Mouse (Mus musculus): ENCODE measurements at regions not wholly inside any gene's neighbourhood (a gene's known extent, or its start where the extent isn't known, plus 50 kb on each side); places are given as distances from the start of the nearest gene placed in this dataset.

DNA sequence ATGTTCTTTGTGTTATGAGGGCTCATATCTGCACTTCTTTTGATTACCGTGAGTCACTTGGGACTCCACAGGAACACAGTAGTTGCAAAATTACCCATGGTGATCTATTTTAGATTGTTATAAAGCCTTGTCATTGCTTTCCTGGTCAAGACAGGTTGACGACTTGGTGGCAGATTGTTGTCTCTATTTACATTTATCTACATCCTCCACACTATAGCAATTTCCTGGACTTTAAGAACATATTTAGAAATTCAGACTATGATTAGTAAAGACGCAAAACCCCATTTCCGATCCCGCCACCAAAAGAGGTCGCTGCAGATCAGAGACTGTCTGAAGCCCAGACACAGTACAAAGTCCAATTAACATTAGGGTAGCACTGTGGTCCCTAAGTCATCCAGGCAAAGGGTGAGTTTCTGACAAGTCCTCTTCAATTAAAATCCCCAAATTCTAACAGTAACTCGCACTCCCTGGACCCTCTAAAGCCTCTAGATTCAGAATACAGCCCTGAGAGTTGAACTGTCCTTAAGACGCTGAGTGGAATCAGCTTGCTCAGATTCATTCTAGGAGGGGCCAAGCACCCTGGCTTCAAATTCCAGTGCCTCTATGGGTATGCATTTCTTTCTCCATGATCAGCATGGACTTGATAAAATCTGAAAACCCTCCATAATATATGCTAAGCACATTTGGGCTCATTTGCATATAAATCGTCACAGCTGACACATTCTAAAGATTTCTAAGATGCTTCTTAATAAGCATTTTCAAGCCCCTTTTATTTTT is 461.9 kb upstream of the BC052040 start:
- ATAC-seq (ENCODE audit: insufficient read depth, low FRiP score): no peak
- Histone ChIP-seq H3K27ac (ENCODE audit: low read length) (no peak overlapping the region), H3K9ac (ENCODE audit: low read length) (no peak overlapping the region), H3K4me3 (replicated peaks; ENCODE audit: low read length) (no peak overlapping the region), H3K9me3 (replicated peaks; ENCODE audit: control insufficient read depth, low read length) (no peaks in the 10 kb centered on the region), H3K27me3 (ENCODE audit: control insufficient read depth, insufficient read depth, low read length) (no peaks in the 10 kb centered on the region), H3K4me1 (ENCODE audit: control insufficient read depth, insufficient read depth, low read length) (no peaks in the 10 kb centered on the region), H3K36me3 (ENCODE audit: control insufficient read depth, insufficient read depth, low read length) (no peaks in the 10 kb centered on the region), H3K4me2 (ENCODE audit: low read depth, low read length) (no peak overlapping the region)
- 78% methylated on average over 9 of the region's 9 CpGs for WGBS

DNA sequence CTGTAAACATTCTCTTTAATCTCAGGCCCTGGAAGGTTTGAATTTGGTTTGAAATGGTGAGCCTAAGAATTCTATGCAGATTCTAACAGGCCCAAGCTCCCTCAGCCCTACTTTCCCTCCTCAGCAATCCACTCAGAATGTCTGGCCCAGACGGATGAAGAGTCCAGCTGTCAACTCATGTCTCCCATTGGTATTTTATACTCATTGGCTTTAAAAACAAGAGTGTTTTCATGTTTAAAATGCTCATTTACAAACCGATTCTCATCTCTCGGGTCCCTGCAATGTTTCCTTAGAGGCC is 461.4 kb upstream of the BC052040 start:
- Histone ChIP-seq H3K4me1 (ENCODE audit: control insufficient read depth, insufficient read depth, low read length) (no peaks in the 10 kb centered on the region), H3K9ac (ENCODE audit: low read length) (no peak overlapping the region), H3K27ac (ENCODE audit: low read length) (no peak overlapping the region), H3K9me3 (replicated peaks; ENCODE audit: control insufficient read depth, low read length) (no peaks in the 10 kb centered on the region), H3K4me3 (replicated peaks; ENCODE audit: low read length) (no peak overlapping the region), H3K4me2 (ENCODE audit: low read depth, low read length) (no peak overlapping the region), H3K36me3 (ENCODE audit: control insufficient read depth, insufficient read depth, low read length) (no peaks in the 10 kb centered on the region), H3K27me3 (ENCODE audit: control insufficient read depth, insufficient read depth, low read length) (no peaks in the 10 kb centered on the region)
- ATAC-seq (ENCODE audit: insufficient read depth, low FRiP score): no peak
- WGBS: 72% methylated on average over 3 of the region's 3 CpGs

DNA sequence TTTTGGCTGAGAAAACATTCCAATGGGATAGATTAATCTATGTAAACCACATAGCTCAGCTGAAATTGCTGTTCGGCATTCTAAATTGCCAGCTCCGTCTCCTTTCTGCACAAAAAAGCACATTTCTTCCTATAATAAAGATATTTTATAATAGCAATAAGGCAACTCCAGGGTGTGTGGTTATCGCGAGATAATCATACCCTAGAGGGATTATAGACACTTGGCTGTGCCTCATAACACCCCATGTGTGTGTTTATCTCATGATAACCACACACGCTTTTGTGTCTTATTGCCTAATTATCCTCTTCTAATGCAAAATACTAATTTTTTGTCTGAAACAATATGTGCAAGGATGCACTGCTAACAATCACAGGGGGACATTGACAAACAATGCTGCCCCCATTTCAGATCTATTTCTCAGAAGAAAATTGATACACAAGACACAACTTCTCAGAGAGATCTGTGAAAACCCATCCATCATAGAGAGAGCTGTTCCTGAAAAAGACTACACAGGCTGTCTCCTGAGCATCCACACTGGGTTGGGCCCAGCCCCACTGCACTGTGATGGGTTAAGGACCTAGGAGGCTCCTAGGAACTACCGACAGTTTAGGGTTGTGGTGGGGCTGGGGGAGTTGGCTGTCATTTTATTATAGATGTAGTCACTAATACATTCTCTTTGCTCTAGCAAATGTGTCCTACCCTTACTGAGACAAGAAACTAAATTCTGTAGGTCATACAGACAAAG is 454.7 kb upstream of the BC052040 start:
- no peaks in the 10 kb centered on the region for H3K27me3 ChIP-seq (ENCODE audit: control insufficient read depth, insufficient read depth, low read length)
- no peaks in the 10 kb centered on the region for H3K36me3 ChIP-seq (ENCODE audit: control insufficient read depth, insufficient read depth, low read length)
- no peak overlapping the region for H3K9ac ChIP-seq (ENCODE audit: low read length)
- H3K9me3 ChIP-seq (replicated peaks; ENCODE audit: control insufficient read depth, low read length): no peaks in the 10 kb centered on the region
- no peak overlapping the region for H3K4me3 ChIP-seq (replicated peaks; ENCODE audit: low read length)
- H3K27ac ChIP-seq (ENCODE audit: low read length): no peak overlapping the region
- H3K4me1 ChIP-seq (ENCODE audit: control insufficient read depth, insufficient read depth, low read length): no peaks in the 10 kb centered on the region
- 79% methylated on average over 6 of the region's 6 CpGs for WGBS
- no peak overlapping the region for H3K4me2 ChIP-seq (ENCODE audit: low read depth, low read length)
- no peak for ATAC-seq (ENCODE audit: insufficient read depth, low FRiP score)

DNA sequence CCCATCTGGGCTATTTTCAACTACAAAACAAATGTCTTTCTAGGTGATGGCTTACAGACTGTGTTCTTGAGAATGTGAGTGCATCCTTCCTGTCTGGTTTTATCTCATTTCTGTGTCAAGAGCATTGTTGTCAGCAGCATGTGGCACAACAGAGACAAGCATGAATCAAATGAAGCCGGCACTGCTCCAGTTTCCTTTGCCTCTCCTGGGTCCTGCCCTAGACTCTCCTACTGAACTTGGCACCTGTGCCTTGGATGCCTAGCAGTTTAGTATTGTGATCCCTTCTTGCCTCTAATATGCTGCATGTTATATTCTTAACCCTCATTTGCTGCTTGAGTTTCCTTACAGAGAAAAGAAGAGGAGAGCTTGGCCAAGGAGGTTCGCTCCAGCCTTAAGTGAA is 449.8 kb upstream of the BC052040 start:
- Histone ChIP-seq H3K27ac (ENCODE audit: low read length) (no peak overlapping the region), H3K27me3 (ENCODE audit: control insufficient read depth, insufficient read depth, low read length) (no peaks in the 10 kb centered on the region), H3K9ac (ENCODE audit: low read length) (no peak overlapping the region), H3K4me3 (replicated peaks; ENCODE audit: low read length) (no peak overlapping the region), H3K4me2 (ENCODE audit: low read depth, low read length) (no peak overlapping the region), H3K4me1 (ENCODE audit: control insufficient read depth, insufficient read depth, low read length) (no peaks in the 10 kb centered on the region), H3K9me3 (replicated peaks; ENCODE audit: control insufficient read depth, low read length) (no peaks in the 10 kb centered on the region), H3K36me3 (ENCODE audit: control insufficient read depth, insufficient read depth, low read length) (no peaks in the 10 kb centered on the region)
- no peak for ATAC-seq (ENCODE audit: insufficient read depth, low FRiP score)
- WGBS: 67% methylated on average over 2 of the region's 2 CpGs

DNA sequence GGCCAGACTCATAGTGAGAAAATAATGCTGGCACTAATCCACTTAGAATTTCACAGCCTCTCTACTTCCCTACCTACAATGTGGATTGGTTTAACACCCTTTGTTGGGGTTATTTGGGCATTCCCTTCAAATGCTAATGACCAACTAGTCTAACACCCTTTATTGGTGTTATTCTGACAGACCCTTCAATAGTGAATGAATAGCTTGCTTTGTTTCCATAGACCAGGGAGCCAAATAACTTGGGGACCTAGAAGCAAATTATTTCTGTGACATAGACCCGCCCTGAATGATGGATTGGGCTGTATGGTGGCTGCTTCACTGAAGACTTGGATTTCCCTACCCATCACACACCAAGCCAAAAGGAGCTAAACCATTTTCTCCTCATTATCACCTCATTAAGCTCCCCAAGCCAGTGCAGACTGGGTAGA is 449.3 kb upstream of the BC052040 start:
- 44% methylated on average over 1 of the region's 1 CpGs for WGBS
- no peak for ATAC-seq (ENCODE audit: insufficient read depth, low FRiP score)
- no peaks in the 10 kb centered on the region for H3K36me3 ChIP-seq (ENCODE audit: control insufficient read depth, insufficient read depth, low read length)
- H3K4me3 ChIP-seq (replicated peaks; ENCODE audit: low read length): no peak overlapping the region
- H3K27ac ChIP-seq (ENCODE audit: low read length): no peak overlapping the region
- no peaks in the 10 kb centered on the region for H3K4me1 ChIP-seq (ENCODE audit: control insufficient read depth, insufficient read depth, low read length)
- H3K9ac ChIP-seq (ENCODE audit: low read length): no peak overlapping the region
- no peak overlapping the region for H3K4me2 ChIP-seq (ENCODE audit: low read depth, low read length)
- H3K9me3 ChIP-seq (replicated peaks; ENCODE audit: control insufficient read depth, low read length): no peaks in the 10 kb centered on the region
- no peaks in the 10 kb centered on the region for H3K27me3 ChIP-seq (ENCODE audit: control insufficient read depth, insufficient read depth, low read length)

DNA sequence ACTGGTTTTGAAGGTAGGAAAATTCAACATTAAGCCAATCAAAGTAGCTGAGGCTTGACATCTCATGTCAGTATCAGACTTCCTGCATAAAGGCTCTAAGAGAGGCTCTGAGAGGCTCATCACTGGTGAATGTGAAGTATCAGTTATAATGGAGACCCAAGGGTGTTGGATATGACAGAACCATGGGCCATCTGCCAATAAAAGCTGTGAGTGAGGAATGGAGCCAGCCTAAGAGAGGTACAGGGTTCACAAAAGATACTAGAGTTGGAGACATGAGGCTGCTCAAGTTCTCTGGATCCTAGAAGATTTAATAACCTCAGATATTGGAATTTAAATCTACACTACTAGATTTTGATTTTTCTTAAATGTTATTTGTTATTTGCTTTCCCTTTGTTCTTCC is 440.1 kb upstream of the BC052040 start:
- no peak overlapping the region for H3K4me2 ChIP-seq (ENCODE audit: low read depth, low read length)
- no peak overlapping the region for H3K27ac ChIP-seq (ENCODE audit: low read length)

DNA sequence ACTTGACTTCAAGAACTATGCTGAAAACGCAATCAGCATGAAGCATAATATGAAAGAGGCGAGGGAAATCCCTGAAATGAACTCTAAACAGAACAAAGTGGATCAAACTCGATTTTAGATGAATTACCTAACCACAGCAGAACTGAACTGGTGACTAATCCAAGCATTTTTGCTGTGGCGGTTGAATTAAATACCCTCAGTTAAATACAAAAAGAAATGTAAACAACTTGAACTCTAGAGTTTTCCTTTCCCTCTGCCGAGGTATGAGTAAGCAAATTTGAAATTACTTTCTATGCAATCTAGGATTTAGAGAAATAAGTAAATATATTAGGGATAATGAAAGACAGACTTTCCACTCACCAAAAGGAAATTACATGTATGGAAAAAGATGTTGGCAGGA is 409.4 kb upstream of the BC052040 start:
- H3K4me2 ChIP-seq (ENCODE audit: low read depth, low read length): no peak overlapping the region
- H3K27ac ChIP-seq (ENCODE audit: low read length): no peak overlapping the region
- H3K9ac ChIP-seq (ENCODE audit: low read length): no peak overlapping the region
- no peaks in the 10 kb centered on the region for H3K27me3 ChIP-seq (ENCODE audit: control insufficient read depth, insufficient read depth, low read length)
- no peak for ATAC-seq (ENCODE audit: insufficient read depth, low FRiP score)
- H3K9me3 ChIP-seq (replicated peaks; ENCODE audit: control insufficient read depth, low read length): no peaks in the 10 kb centered on the region
- no peaks in the 10 kb centered on the region for H3K36me3 ChIP-seq (ENCODE audit: control insufficient read depth, insufficient read depth, low read length)
- no peak overlapping the region for H3K4me3 ChIP-seq (replicated peaks; ENCODE audit: low read length)
- H3K4me1 ChIP-seq (ENCODE audit: control insufficient read depth, insufficient read depth, low read length): no peaks in the 10 kb centered on the region
- WGBS: 38% methylated on average over 5 of the region's 5 CpGs

More for the DNA sequence above, 440.1 kb upstream of the BC052040 start:
- Histone ChIP-seq H3K27me3 (ENCODE audit: control insufficient read depth, insufficient read depth, low read length) (no peaks in the 10 kb centered on the region), H3K4me3 (replicated peaks; ENCODE audit: low read length) (no peak overlapping the region), H3K36me3 (ENCODE audit: control insufficient read depth, insufficient read depth, low read length) (no peaks in the 10 kb centered on the region; the same call in 1 of the 2 replicates), H3K9me3 (replicated peaks; ENCODE audit: control insufficient read depth, low read length) (no peaks in the 10 kb centered on the region), H3K9ac (ENCODE audit: low read length) (no peak overlapping the region), H3K4me1 (ENCODE audit: control insufficient read depth, insufficient read depth, low read length) (no peaks in the 10 kb centered on the region)
- ATAC-seq (ENCODE audit: insufficient read depth, low FRiP score): no peak

DNA sequence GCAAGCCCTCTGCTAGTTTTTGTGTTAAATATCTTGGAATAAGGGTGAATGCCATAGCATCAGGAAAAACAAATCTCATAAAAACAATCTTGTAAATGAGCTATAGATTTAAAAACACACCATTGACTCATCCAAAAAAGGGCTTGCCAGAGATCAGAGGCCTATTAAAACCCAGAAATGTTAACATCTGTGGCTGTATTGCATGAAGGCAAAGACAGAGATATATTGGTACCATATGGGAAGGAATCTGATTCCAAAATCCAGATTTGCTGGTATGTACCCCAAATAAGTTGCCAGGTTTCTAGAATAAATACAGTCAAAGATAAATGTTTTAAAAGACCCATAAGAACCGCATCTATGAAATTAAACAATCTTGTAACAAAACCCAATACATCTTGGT is 404.4 kb upstream of the BC052040 start:
- 65% methylated on average over 1 of the region's 1 CpGs for WGBS
- H3K4me3 ChIP-seq (replicated peaks; ENCODE audit: low read length): no peak overlapping the region

DNA sequence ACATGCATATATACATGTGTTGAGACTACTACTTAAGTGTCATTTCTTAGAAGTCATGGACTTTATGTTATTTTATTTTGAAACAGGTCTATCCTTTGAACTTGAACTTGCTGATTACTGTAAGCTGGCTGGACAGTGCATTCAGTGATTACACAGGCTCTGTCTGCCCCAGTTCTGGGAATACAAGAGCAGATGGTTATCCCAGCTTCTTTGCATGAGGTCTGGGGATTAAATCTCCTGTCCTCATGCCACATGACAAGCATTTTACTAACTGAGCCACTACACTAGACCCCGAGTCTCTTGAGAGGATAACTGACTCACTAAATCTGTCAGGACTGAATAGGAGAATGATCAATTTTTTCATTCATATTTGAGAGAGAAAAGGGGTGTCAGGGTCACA is 403.6 kb upstream of the BC052040 start:
- Histone ChIP-seq H3K4me2 (ENCODE audit: low read depth, low read length) (no peak overlapping the region), H3K36me3 (ENCODE audit: control insufficient read depth, insufficient read depth, low read length) (no peaks in the 10 kb centered on the region), H3K4me3 (replicated peaks; ENCODE audit: low read length) (no peak overlapping the region), H3K4me1 (ENCODE audit: control insufficient read depth, insufficient read depth, low read length) (no peaks in the 10 kb centered on the region), H3K27me3 (ENCODE audit: control insufficient read depth, insufficient read depth, low read length) (no peaks in the 10 kb centered on the region), H3K9ac (ENCODE audit: low read length) (no peak overlapping the region), H3K9me3 (replicated peaks; ENCODE audit: control insufficient read depth, low read length) (no peaks in the 10 kb centered on the region), H3K27ac (ENCODE audit: low read length) (no peak overlapping the region)
- ATAC-seq (ENCODE audit: insufficient read depth, low FRiP score): no peak
- 57% methylated on average over 1 of the region's 1 CpGs for WGBS

More for the DNA sequence above, 404.4 kb upstream of the BC052040 start:
- Histone ChIP-seq H3K9ac (ENCODE audit: low read length) (no peak overlapping the region), H3K27me3 (ENCODE audit: control insufficient read depth, insufficient read depth, low read length) (no peaks in the 10 kb centered on the region), H3K27ac (ENCODE audit: low read length) (no peak overlapping the region), H3K36me3 (ENCODE audit: control insufficient read depth, insufficient read depth, low read length) (no peaks in the 10 kb centered on the region), H3K4me2 (ENCODE audit: low read depth, low read length) (no peak overlapping the region), H3K9me3 (replicated peaks; ENCODE audit: control insufficient read depth, low read length) (no peaks in the 10 kb centered on the region), H3K4me1 (ENCODE audit: control insufficient read depth, insufficient read depth, low read length) (no peaks in the 10 kb centered on the region)
- ATAC-seq (ENCODE audit: insufficient read depth, low FRiP score): no peak

All from stomach, embryonic 16.5 days (tissue).